Mouse (Mus musculus) kidney, adult 2 months (tissue): Measurements from ENCODE around the gene Gfm1. TPM values are rescaled to one million over a fixed set of nuclear protein-coding genes. Genes with fewer than 3 reads are reported as not detected.

Source experiments
- DNase-seq: peaks from one replicate; pipeline ENCODE4 v3.0.0; 2021
- H3K27ac ChIP-seq: fragments of 200-500 bp; 2 replicates; pipeline ENCODE4 v1.5.1; 2012; ENCODE audit warnings: low read depth, low read length, control low read depth, inconsistent platforms; ENCODE audit not compliant: insufficient read depth
- H3K27me3 ChIP-seq: fragments of 200-500 bp; replicated peaks from 2 replicates; pipeline ENCODE4 v1.6.1; 2012; ENCODE audit warnings: mild to moderate bottlenecking, moderate library complexity, low read length, inconsistent platforms; ENCODE audit not compliant: control insufficient read depth, insufficient read depth
- H3K36me3 ChIP-seq: fragments of 200-500 bp; 2 replicates; pipeline ENCODE4 v1.6.1; 2012; ENCODE audit warnings: mild to moderate bottlenecking, moderate library complexity, low read length, inconsistent platforms; ENCODE audit not compliant: control insufficient read depth, insufficient read depth
- H3K4me1 ChIP-seq: fragments of 200-500 bp; 2 replicates; pipeline ENCODE4 v1.6.1; 2011; ENCODE audit warnings: low read length; ENCODE audit not compliant: control insufficient read depth, insufficient read depth
- H3K4me3 ChIP-seq: fragments of 200-500 bp; 2 replicates; pipeline ENCODE4 v1.5.1; 2011; ENCODE audit warnings: mild to moderate bottlenecking, low read depth, low read length, control low read depth; ENCODE audit not compliant: insufficient read depth
- CTCF ChIP-seq: fragments of 200-500 bp; conservative IDR thresholded peaks from 2 replicates; pipeline ENCODE4 v1.5.1; 2011; ENCODE audit warnings: low read depth, mild to moderate bottlenecking, control low read depth, low read length, moderate library complexity, mixed read lengths; ENCODE audit not compliant: insufficient read depth, insufficient read length
- POLR2A ChIP-seq: fragments of 200-500 bp; IDR thresholded peaks from one replicate; pipeline ENCODE4 v1.6.1; 2011; ENCODE audit warnings: low read depth, low read length, control low read depth
- WGBS: fragments of 180-500 bp; shearing (Covaris S2); methylation state at CpG from one replicate; pipeline ENCODE4 v1.1.7; 2018; 5-methylcytosine and 5-hydroxymethylcytosine counted together
- polyA plus RNA-seq: library from polyadenylated mRNA; depleted of rRNA; stranded (reverse); fragments of >200 nt; gene quantifications from 2 replicates; pipeline ENCODE4 v1.2.3, GENCODE M21; 2012

Gene Gfm1
- polyA plus RNA-seq, 1 experiment = 55.0 TPM

DNA sequence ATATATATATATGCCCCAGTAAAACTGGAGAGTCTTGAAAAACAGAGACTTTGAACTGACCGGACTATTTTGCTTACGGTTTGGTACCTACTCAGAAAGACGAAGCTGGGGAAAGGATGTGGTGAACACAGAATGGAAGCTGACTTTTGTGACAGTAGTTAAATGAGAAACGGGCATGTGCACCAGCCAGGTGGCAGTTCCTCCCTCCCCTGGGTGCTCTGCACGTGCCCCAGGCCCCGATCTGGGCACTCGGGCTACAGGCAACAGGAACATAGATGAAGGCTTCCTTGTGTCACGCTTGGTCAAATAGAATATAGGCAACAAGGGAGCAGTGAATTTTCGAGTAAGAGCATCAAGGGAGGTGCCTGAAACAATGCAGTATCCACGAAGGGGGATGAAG, 66.4 kb downstream of the Gfm1 start:
- Histone ChIP-seq H3K4me3 (no peak overlapping the region), H3K27me3 (no peaks in the 10 kb centered on the region), H3K4me1 (no peaks in the 10 kb centered on the region), H3K36me3 (no peaks in the 10 kb centered on the region), H3K27ac (no peak overlapping the region)
- 86% methylated on average over 10 of the region's 10 CpGs for WGBS
- DNase-seq = no peak
- TF ChIP-seq CTCF (no peak), POLR2A (no peak)

DNA sequence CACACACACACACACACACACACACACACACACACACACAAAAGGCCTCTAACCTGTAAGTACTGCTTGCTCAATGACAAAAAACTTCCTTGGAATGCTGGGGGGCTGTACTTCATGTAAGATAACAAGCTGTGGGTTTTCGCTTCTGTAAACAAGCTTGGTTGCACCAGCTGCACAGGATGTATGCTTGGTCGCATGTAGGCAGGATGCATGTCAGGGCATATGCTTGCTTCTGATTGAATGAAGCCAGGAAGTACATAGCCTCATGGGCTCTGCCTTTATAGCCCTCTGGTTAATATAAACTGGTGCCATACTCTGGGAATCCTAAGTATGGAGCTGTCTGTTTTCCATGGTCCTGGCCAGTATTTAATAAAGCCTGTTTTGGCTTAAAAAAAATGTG, 68.1 kb downstream of the Gfm1 start:
- no peak overlapping the region for H3K27ac ChIP-seq
- no peak overlapping the region for H3K4me3 ChIP-seq
- 48% methylated on average over 2 of the region's 2 CpGs for WGBS
- no peaks in the 10 kb centered on the region for H3K4me1 ChIP-seq
- TF ChIP-seq POLR2A (no peak), CTCF (no peak)
- H3K27me3 ChIP-seq = no peaks in the 10 kb centered on the region
- DNase-seq = no peak
- H3K36me3 ChIP-seq = no peaks in the 10 kb centered on the region

DNA sequence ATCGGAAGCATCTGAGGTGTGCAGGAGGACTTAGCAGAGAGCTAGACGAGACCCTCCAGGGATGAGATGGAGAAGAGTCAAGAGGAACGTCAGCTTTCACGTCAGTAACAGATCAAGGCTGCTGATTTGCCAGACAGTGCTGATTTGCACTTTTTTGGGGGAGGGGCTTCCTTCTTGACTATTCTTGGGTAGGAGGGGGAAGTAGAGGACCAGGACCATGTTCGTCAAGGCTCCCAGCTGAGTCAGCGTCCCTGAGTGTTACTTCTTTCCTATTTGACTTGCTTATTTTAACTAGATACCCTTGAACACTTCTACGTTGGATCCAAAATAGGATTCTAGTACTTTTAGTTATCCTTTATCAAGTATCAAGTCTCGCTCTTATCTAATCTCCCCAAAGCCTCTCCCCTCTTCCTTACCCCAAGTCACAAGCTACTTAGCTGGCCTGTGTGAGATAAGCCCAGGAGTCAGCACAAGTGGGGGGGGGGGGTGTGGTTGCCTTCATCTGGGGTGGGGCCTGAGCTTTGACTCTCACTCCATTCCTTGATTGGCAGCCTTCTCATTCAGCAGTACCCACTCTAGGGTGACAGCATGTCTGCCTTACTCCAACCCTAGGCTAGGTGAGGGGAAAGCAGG, 69.0 kb downstream of the Gfm1 start:
- H3K4me3 ChIP-seq = no peak overlapping the region
- no peaks in the 10 kb centered on the region for H3K27me3 ChIP-seq
- 94% methylated on average over 8 of the region's 8 CpGs for WGBS
- no peaks in the 10 kb centered on the region for H3K36me3 ChIP-seq
- H3K4me1 ChIP-seq = no peaks in the 10 kb centered on the region
- DNase-seq = no peak
- H3K27ac ChIP-seq = no peak overlapping the region
- TF ChIP-seq POLR2A (no peak), CTCF (no peak)

DNA sequence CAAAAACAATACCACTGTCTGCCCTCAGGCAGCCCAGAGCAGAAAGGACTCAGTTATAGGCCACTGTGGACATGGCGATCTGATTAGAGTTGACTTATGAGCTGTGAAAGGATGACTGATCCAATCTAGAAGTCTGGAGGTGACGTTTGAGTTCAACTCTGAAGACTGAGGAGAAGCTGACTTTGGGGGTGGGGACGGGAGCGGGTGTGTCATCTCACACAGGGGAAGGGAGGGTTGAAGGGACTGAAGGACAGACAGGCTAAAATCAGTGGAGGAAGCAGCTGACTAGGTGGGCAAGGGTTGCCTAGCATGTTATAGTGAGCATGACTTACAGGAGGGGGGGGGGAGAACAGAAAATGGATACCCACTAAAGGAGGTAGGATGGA, 69.5 kb downstream of the Gfm1 start:
- Histone ChIP-seq H3K36me3 (no peaks in the 10 kb centered on the region), H3K4me3 (no peak overlapping the region), H3K27ac (no peak overlapping the region), H3K27me3 (no peaks in the 10 kb centered on the region), H3K4me1 (no peaks in the 10 kb centered on the region)
- TF ChIP-seq POLR2A = no peak
- no peak for TF ChIP-seq CTCF
- DNase-seq = no peak
- WGBS = 85% methylated on average over 4 of the region's 4 CpGs

DNA sequence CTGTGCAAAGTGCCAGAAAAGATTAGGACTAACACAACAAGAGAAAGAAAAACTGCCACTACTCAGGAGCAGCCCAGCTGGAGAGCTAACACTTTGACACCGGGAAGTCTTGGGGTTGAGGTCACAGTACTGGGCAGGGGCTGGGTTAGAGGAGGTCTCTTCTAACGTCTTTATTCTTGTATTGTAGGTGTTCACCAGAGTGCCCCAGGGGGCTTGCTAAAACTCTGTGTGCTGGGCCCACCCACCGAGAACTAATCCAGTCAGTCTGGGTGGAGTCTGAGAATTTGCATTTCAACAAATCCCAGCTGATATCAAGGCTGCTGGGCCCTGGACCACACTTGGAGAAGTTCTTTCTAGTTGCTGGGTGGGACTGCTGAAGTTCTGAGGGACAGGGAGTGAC, 74.0 kb downstream of the Gfm1 start:
- 29% methylated on average over 3 of the region's 3 CpGs for WGBS
- Histone ChIP-seq H3K27ac (no peak overlapping the region), H3K4me1 (no peaks in the 10 kb centered on the region)

DNA sequence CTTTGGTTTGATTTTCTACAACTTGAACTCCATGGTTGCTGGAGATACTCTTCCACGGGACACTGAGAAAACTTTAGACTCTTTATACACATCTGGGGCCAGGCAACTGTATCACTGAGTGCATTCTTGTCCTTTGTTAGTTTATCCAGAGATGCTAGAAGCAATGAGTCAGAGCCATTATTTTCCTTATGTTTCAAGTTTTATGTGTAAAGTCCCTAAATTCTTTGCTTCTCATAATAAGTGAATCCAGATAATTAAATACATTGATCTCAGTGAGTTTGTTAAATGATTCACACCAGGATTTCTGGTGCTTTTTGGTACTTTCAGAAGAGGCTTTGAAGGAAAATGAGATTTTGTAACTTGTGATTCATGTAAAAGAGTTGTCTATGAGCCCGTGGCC, 75.4 kb downstream of the Gfm1 start:
- no peaks in the 10 kb centered on the region for H3K36me3 ChIP-seq
- H3K27ac ChIP-seq = no peak overlapping the region
- no peak overlapping the region for H3K4me3 ChIP-seq
- no peaks in the 10 kb centered on the region for H3K4me1 ChIP-seq
- no peak for DNase-seq
- no peaks in the 10 kb centered on the region for H3K27me3 ChIP-seq
- no peak for TF ChIP-seq CTCF
- no peak for TF ChIP-seq POLR2A
- 66% methylated on average over 2 of the region's 2 CpGs for WGBS

More for the DNA sequence above, 74.0 kb downstream of the Gfm1 start:
- no peak overlapping the region for H3K4me3 ChIP-seq
- no peak for DNase-seq
- H3K36me3 ChIP-seq = no peaks in the 10 kb centered on the region
- H3K27me3 ChIP-seq = no peaks in the 10 kb centered on the region
- no peak for TF ChIP-seq POLR2A
- TF ChIP-seq CTCF = no peak

DNA sequence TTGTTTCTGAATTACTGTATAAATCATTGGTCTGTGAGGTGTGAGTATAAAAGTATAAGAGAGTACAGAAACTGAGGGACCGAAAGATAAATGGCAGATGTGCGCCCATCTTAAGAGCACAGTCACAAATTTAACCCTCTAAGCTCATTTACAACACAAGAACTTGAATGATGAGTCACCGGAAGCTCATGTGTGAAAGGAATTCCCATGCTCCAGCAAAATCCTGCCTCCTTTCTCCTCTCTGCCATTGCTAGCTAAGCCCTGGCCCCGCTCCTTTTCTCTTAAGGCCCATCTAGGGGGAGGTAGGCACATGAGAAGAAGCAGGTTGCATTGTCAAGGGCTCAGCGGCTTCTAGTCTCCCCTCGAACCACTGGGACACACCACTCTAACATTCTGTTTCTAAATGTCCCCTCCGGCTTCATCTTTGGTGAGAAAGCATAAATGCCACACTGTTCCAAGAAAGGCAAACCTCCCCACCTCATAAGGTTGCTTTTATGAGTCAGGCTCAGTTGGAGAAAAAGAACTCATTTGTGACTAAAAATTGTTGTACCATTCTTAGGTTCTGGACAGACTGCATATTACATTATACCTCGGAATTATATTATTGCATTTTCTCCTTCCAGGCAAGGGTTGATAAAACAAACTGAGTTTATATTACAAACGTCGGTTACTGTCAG, 78.5 kb downstream of the Gfm1 start:
- TF ChIP-seq CTCF = no peak
- TF ChIP-seq POLR2A = no peak
- H3K27ac ChIP-seq = no peak overlapping the region
- no peaks in the 10 kb centered on the region for H3K27me3 ChIP-seq
- DNase-seq = no peak
- 84% methylated on average over 10 of the region's 10 CpGs for WGBS
- no peaks in the 10 kb centered on the region for H3K36me3 ChIP-seq
- H3K4me1 ChIP-seq = no peaks in the 10 kb centered on the region
- H3K4me3 ChIP-seq = no peak overlapping the region
